Mouse (Mus musculus): ENCODE measurements around the gene Hoxb7.

DNA sequence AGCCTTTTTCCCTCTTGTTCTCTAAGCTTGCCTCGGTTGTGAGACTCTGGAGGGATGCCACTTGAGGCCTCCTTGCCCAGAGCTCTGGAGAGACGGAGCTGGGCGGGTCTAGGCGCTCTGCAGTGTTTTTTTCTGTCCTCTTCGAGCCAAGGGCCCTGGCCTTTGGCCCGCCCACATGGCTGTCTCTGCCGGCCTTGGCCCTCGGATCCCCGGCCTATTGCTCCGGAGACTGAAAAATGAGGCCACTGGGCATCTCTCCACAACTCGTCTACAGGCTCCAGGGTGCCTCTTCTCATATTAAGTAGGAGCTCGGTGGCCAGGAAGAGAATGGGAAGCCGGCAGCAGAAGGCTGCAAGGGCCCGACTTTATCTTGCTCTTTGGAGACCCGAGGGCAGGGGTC, 15.4 kb downstream of the Hoxb7 start:
- no peak for TF ChIP-seq POLR2A (IDR thresholded peaks at IDR 0.05; ENCODE audit: insufficient read depth, low read length)
- TF ChIP-seq CTCF (IDR thresholded peaks at IDR 0.05; ENCODE audit: low read depth, low read length): no peak

Measured in ES-Bruce4 (cell line).